Mouse (Mus musculus) stomach, postnatal 0 days (tissue): ENCODE measurements at regions not wholly inside any gene's neighbourhood (a gene's known extent, or its start where the extent isn't known, plus 50 kb on each side); places are given as distances from the start of the nearest gene placed in this dataset.

Experiments
- CTCF ChIP-seq: IDR thresholded peaks from 2 replicates; pipeline ENCODE4 v1.5.1; 2016; ENCODE audit warnings: antibody characterized with exemption, low read depth, mild to moderate bottlenecking, moderate library complexity
- EP300 ChIP-seq: optimal IDR thresholded peaks from 2 replicates; pipeline ENCODE3; 2016; ENCODE audit warnings: antibody characterized with exemption

GRCm38 (mm10) chr12:9894521-9894920, 324.6 kb downstream of the Osr1 start:
- TF ChIP-seq CTCF (no peak), EP300 (no peak)
